In genomic region chr12:83874597-83874996, GRCm38 (mm10) we compare ENCODE assay signal across 9 mouse cellular contexts. TPM values are rescaled to one million over a fixed set of nuclear protein-coding genes. Genes with fewer than 3 reads are reported as not detected.
DNase-seq lines count a peak whose midpoint lies in the region; ATAC-seq and TF ChIP-seq lines count a peak whose summit lies in the region.
"Had no signal": no experiment of that assay in that cellular context is flagged by ENCODE, and none has a peak within 500 bp of the region (broad histone marks: within the 10 kb centered on the region; RNA-seq: fewer than 3 reads in every experiment).

No protein-coding gene starts in this region.

- H3K27me3 ChIP-seq in limb, embryonic 14.5 days (ENCODE audit: control insufficient read depth, insufficient read depth, low read length): no peaks in the 10 kb centered on the region
- H3K27me3 ChIP-seq in limb, embryonic 10.5 days (ENCODE audit: low read depth, poor library complexity, severe bottlenecking): no peaks in the 10 kb centered on the region
- H3K27me3 ChIP-seq: heart, embryonic 13.5 days had no signal

- peaks cover 17% of the 10 kb centered on the region for H3K36me3 ChIP-seq in limb, embryonic 14.5 days (ENCODE audit: control insufficient read depth, insufficient read depth, low read length)
- peaks cover 43% of the 10 kb centered on the region for H3K36me3 ChIP-seq in limb, embryonic 10.5 days

- no peaks in the 10 kb centered on the region for H3K9me3 ChIP-seq in limb, embryonic 14.5 days (ENCODE audit: control insufficient read depth, low read length)
- no peaks in the 10 kb centered on the region for H3K9me3 ChIP-seq in limb, embryonic 10.5 days (replicated peaks)
- H3K9me3 ChIP-seq: heart, embryonic 13.5 days had no signal

- H3K4me2 ChIP-seq in limb, embryonic 14.5 days (replicated peaks; ENCODE audit: low read depth, low read length, severe bottlenecking): no peak overlapping the region
- H3K4me2 ChIP-seq: heart, embryonic 13.5 days had no signal

- no peak for TF ChIP-seq CTCF in embryonic fibroblast, embryonic 13.5 days (IDR thresholded peaks at IDR 0.05; ENCODE audit: borderline replicate concordance, insufficient read depth, low read length)

- no peak overlapping the region for H3K4me3 ChIP-seq in limb, embryonic 14.5 days (replicated peaks; ENCODE audit: low read length)
- no peak overlapping the region for H3K4me3 ChIP-seq in limb, embryonic 10.5 days
- H3K4me3 ChIP-seq in embryonic fibroblast, embryonic 13.5 days (ENCODE audit: insufficient read depth, low read length): no peak overlapping the region
- H3K4me3 ChIP-seq: heart, embryonic 13.5 days had no signal

- no peak overlapping the region for H3K27ac ChIP-seq in limb, embryonic 14.5 days (replicated peaks; ENCODE audit: low read depth, low read length)
- no peak overlapping the region for H3K27ac ChIP-seq in limb, embryonic 10.5 days
- peak overlapping the region; percentile 63 for H3K27ac ChIP-seq in embryonic fibroblast, embryonic 13.5 days (ENCODE audit: insufficient read depth, low read length)
- H3K27ac ChIP-seq: heart, embryonic 13.5 days had no signal

- 91% methylated on average over 4 of the region's 4 CpGs for WGBS in limb, embryonic 14.5 days
- 93% methylated on average over 4 of the region's 4 CpGs for WGBS in limb, embryonic 10.5 days

- DNase-seq in limb, embryonic 14.5 days (ENCODE audit: low spot score): peak; percentile 25
- no peak for DNase-seq in limb, embryonic 10.5 days (ENCODE audit: low spot score)
- DNase-seq in layer of hippocampus, adult 9-10 months (ENCODE audit: low spot score): peak; percentile 56
- DNase-seq in right cerebral cortex, adult 2 months (ENCODE audit: low spot score in 2 of 2): peak; percentile 85 to 93
- no peak for DNase-seq in embryo, embryonic 10.5 days (ENCODE audit: low spot score)
- DNase-seq in thymus, adult 18-20 months: no peak

- TF ChIP-seq POLR2A in limb, embryonic 14.5 days (IDR thresholded peaks at IDR 0.05; ENCODE audit: borderline replicate concordance, extremely low read depth, insufficient read depth, insufficient read length): no peak
- no peak for TF ChIP-seq POLR2A in embryonic fibroblast, embryonic 13.5 days (IDR thresholded peaks at IDR 0.05; ENCODE audit: low read depth, low read length)

- H3K4me1 ChIP-seq in limb, embryonic 14.5 days (ENCODE audit: control insufficient read depth, insufficient read depth, low read length): no peaks in the 10 kb centered on the region
- no peaks in the 10 kb centered on the region for H3K4me1 ChIP-seq in limb, embryonic 10.5 days
- H3K4me1 ChIP-seq in embryonic fibroblast, embryonic 13.5 days (ENCODE audit: control insufficient read depth, insufficient read depth, low read length): peaks cover 6% of the 10 kb centered on the region; the same call in 1 of the 2 replicates

- no peak overlapping the region for H3K9ac ChIP-seq in limb, embryonic 14.5 days (ENCODE audit: low read depth, low read length, severe bottlenecking)
- H3K9ac ChIP-seq: heart, embryonic 13.5 days had no signal

- ATAC-seq in limb, embryonic 14.5 days (ENCODE audit: low FRiP score, low read depth): no peak
- no peak for ATAC-seq in granulocyte monocyte progenitor cell, adult 5-6 weeks (replicated peaks; ENCODE audit: poor library complexity, severe bottlenecking)

RNA-seq across cellular contexts. Expression of gene Numb, which starts 47.1 kb away (rescaled TPM):
- polyA plus RNA-seq in limb, embryonic 14.5 days (2012; rRNA removed): 53.8 and 72.4 TPM in 2 replicates
- polyA plus RNA-seq in limb, embryonic 14.5 days (2014; fragmentation: Nextera tagmentation; extraction: Ambion mirVana): 31.3 and 33.2 TPM in 2 replicates
- polyA plus RNA-seq in limb, embryonic 10.5 days (2016; fragmentation: Nextera tagmentation; extraction: Ambion mirVana): 32.7 and 37.4 TPM in 2 replicates
- polyA plus RNA-seq in embryonic fibroblast, embryonic 13.5 days (2011; ENCODE audit: insufficient read length, low read depth, missing spikeins): 23.6 and 26.7 TPM in 2 replicates
- 9.3 and 14.2 TPM in 2 replicates for total RNA-seq in granulocyte monocyte progenitor cell, adult 5-6 weeks (2014; fragmentation: Nextera tagmentation)
- 20.4 and 20.8 TPM in 2 replicates for total RNA-seq in granulocyte monocyte progenitor cell, adult 5-6 weeks (2017)

Comparison
In these comparisons a context has a peak if more than half of its experiments do, and no peak if none do; other contexts are left out.
1. DNase-seq: peak in limb, embryonic 14.5 days (single experiment), layer of hippocampus, adult 9-10 months (single experiment) and right cerebral cortex, adult 2 months (2 of 2); none in limb, embryonic 10.5 days (single experiment), embryo, embryonic 10.5 days (single experiment) and thymus, adult 18-20 months (0 of 2).